Mouse (Mus musculus) B cell, adult 2 months (primary cell): ENCODE results near the gene Gls.

Experiments used
- DNase-seq, 2 experiments: peaks; one replicate each; pipeline ENCODE4 v3.0.0; 2022

Gls gene

GRCm38 (mm10) chr1:52242270-52242669 is 9.2 kb upstream of the Gls start:
- no peak for DNase-seq

GRCm38 (mm10) chr1:52232766-52233140 is 279 bp downstream of the Gls start:
- DNase-seq = no peak

GRCm38 (mm10) chr1:52231939-52232765 is 880 bp downstream of the Gls start:
- peak; percentile 83 to 84 for DNase-seq

- DNase-seq = no peak
These were observed 2.6 kb downstream of the Gls start for GRCm38 (mm10) chr1:52230404-52230803.

GRCm38 (mm10) chr1:52228178-52228577 is 4.9 kb downstream of the Gls start:
- DNase-seq = no peak

GRCm38 (mm10) chr1:52226416-52226815 is 6.6 kb downstream of the Gls start:
- no peak for DNase-seq

- DNase-seq = peak; percentile 48 to 49
These were observed 16.3 kb downstream of the Gls start for GRCm38 (mm10) chr1:52216766-52217165.

- DNase-seq = no peak
These were observed 50.0 kb downstream of the Gls start for GRCm38 (mm10) chr1:52182992-52183391.

- DNase-seq = no peak
These were observed 51.0 kb downstream of the Gls start for GRCm38 (mm10) chr1:52181994-52182393.

GRCm38 (mm10) chr1:52179939-52180568 is 53.0 kb downstream of the Gls start:
- DNase-seq = peak in 1 of 2 experiments; percentile 0

- peak in 1 of 2 experiments; percentile 0 for DNase-seq
These were observed 56.0 kb downstream of the Gls start for GRCm38 (mm10) chr1:52176999-52177398.

GRCm38 (mm10) chr1:52175983-52176382 is 57.0 kb downstream of the Gls start:
- no peak for DNase-seq

GRCm38 (mm10) chr1:52175321-52175720 is 57.7 kb downstream of the Gls start:
- no peak for DNase-seq

- no peak for DNase-seq
These were observed 61.8 kb downstream of the Gls start for GRCm38 (mm10) chr1:52171271-52171670.

- no peak for DNase-seq
These were observed 62.3 kb downstream of the Gls start for GRCm38 (mm10) chr1:52170747-52171146.

- DNase-seq = peak; percentile 57 to 63
These were observed 63.0 kb downstream of the Gls start for GRCm38 (mm10) chr1:52170057-52170456.

GRCm38 (mm10) chr1:52166652-52167220 is 66.3 kb downstream of the Gls start:
- DNase-seq = no peak

GRCm38 (mm10) chr1:52163707-52164457 is 69.2 kb downstream of the Gls start:
- DNase-seq = no peak

- DNase-seq = no peak
These were observed 71.9 kb downstream of the Gls start for GRCm38 (mm10) chr1:52161151-52161550.

GRCm38 (mm10) chr1:52158490-52159381 is 74.3 kb downstream of the Gls start:
- DNase-seq = no peak

GRCm38 (mm10) chr1:52158040-52158439 is 75.0 kb downstream of the Gls start:
- DNase-seq = no peak

- DNase-seq = no peak
These were observed 76.7 kb downstream of the Gls start for GRCm38 (mm10) chr1:52156351-52156750.
